Comparison of ENCODE assay signal across 8 mouse cellular contexts in the genomic region with DNA sequence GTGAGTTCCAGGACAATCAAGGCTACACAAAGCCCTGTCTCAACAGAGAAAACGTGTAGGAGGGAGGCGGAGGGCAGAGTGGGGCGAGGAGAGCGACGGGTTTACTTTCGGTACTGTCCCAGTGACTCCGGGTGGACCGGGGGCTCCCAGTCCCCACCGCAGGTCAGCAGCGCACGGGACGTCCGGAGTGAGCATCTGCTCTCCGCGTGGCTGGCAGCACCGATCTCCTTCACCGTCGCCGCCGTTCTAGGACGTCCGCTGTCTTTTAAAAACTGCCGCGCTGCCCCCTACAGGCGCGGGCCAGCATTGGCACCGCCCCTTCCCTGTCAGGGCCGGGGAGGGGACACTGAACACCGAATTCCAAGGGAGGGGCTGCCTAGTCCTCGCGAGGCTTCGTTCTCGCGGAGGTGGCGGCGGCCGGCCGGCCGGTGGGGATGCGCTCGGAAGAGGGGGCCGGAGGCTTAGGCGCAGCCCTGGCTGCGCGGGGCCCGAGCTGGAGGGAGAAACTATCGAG. TPM values are rescaled to one million over a fixed set of nuclear protein-coding genes. Genes with fewer than 3 reads are reported as not detected.
A peak's percentile ranks its signal among the peaks of the same experiment; 100 is the strongest.
DNase-seq lines count a peak whose midpoint lies in the region; ATAC-seq and TF ChIP-seq lines count a peak whose summit lies in the region.

A gene (plus strand): TSS at position 366 of the 514 bp plus-strand sequence.

- no peak for TF ChIP-seq CTCF in bone marrow macrophage, adult 2 months (IDR thresholded peaks at IDR 0.05; ENCODE audit: low read depth, low read length)
- 0 out of 2 replicates have a peak, but pooled peaks have one; percentile 28 for TF ChIP-seq CTCF in embryonic fibroblast, embryonic 13.5 days (IDR thresholded peaks at IDR 0.05; ENCODE audit: borderline replicate concordance, insufficient read depth, low read length)

- DNase-seq in A20 (ENCODE audit: low read depth, low spot score) (peak; percentile 99), liver (peak; percentile 96)
- peak; percentile 97 for DNase-seq in heart, embryonic 10.5 days (ENCODE audit: low spot score)
- DNase-seq in spleen, postnatal 4 days (ENCODE audit: low spot score in 2 of 2): peak; percentile 93 to 96

- peak within 1 kb of the TSS; percentile 89 for H3K4me2 ChIP-seq in kidney, embryonic 15.5 days

- ATAC-seq in kidney, embryonic 15.5 days (replicated peaks; ENCODE audit: low FRiP score): peak; percentile 96
- peak; percentile 92 for ATAC-seq in monocyte, adult 5-6 weeks (replicated peaks; ENCODE audit: insufficient number of reproducible peaks, low FRiP score, low TSS enrichment, poor library complexity, severe bottlenecking)

- no peaks in the 10 kb centered on the region for H3K9me3 ChIP-seq in heart, embryonic 10.5 days
- H3K9me3 ChIP-seq in kidney, embryonic 15.5 days (replicated peaks): no peaks in the 10 kb centered on the region

- no peak for TF ChIP-seq POLR2A in bone marrow macrophage, adult 2 months (IDR thresholded peaks at IDR 0.05; ENCODE audit: borderline replicate concordance, low read depth, low read length)
- TF ChIP-seq POLR2A in embryonic fibroblast, embryonic 13.5 days (IDR thresholded peaks at IDR 0.05; ENCODE audit: low read depth, low read length): peak; percentile 61; the same call in 1 of the 2 replicates

- H3K27ac ChIP-seq in bone marrow macrophage, adult 2 months (ENCODE audit: insufficient read depth, low read depth, low read length): peak within 1 kb of the TSS; percentile 90
- H3K27ac ChIP-seq in embryonic fibroblast, embryonic 13.5 days (ENCODE audit: insufficient read depth, low read length): peak within 1 kb of the TSS; percentile 98
- peak within 1 kb of the TSS; percentile 100 for H3K27ac ChIP-seq in heart, embryonic 10.5 days
- H3K27ac ChIP-seq in kidney, embryonic 15.5 days: peak within 1 kb of the TSS; percentile 98

- peaks cover 14% of the 10 kb centered on the region for H3K4me1 ChIP-seq in bone marrow macrophage, adult 2 months (ENCODE audit: control insufficient read depth, insufficient read depth, low read length)
- H3K4me1 ChIP-seq in embryonic fibroblast, embryonic 13.5 days (ENCODE audit: control insufficient read depth, insufficient read depth, low read length): peaks cover 3% of the 10 kb centered on the region
- H3K4me1 ChIP-seq in heart, embryonic 10.5 days: peaks cover 13% of the 10 kb centered on the region
- peaks cover 21% of the 10 kb centered on the region for H3K4me1 ChIP-seq in kidney, embryonic 15.5 days

- peak within 1 kb of the TSS; percentile 89 for H3K9ac ChIP-seq in kidney, embryonic 15.5 days

- H3K4me3 ChIP-seq in bone marrow macrophage, adult 2 months (ENCODE audit: insufficient read depth, low read length): peak within 1 kb of the TSS; percentile 84
- peak within 1 kb of the TSS; percentile 82 for H3K4me3 ChIP-seq in embryonic fibroblast, embryonic 13.5 days (ENCODE audit: insufficient read depth, low read length)
- peak within 1 kb of the TSS; percentile 80 for H3K4me3 ChIP-seq in heart, embryonic 10.5 days
- H3K4me3 ChIP-seq in kidney, embryonic 15.5 days (replicated peaks): peak within 1 kb of the TSS; percentile 87

- WGBS in heart, embryonic 10.5 days: under 1% methylated on average over 47 of the region's 47 CpGs
- WGBS in kidney, embryonic 15.5 days: under 1% methylated on average over 47 of the region's 47 CpGs

- H3K27me3 ChIP-seq in heart, embryonic 10.5 days (ENCODE audit: insufficient read depth, poor library complexity, severe bottlenecking): no peaks in the 10 kb centered on the region
- no peaks in the 10 kb centered on the region for H3K27me3 ChIP-seq in kidney, embryonic 15.5 days

- H3K36me3 ChIP-seq in heart, embryonic 10.5 days: peaks cover 36% of the 10 kb centered on the region
- peaks cover 44% of the 10 kb centered on the region for H3K36me3 ChIP-seq in kidney, embryonic 15.5 days

RNA-seq across cellular contexts. Expression of the gene that starts here (rescaled TPM):
- 24.0 and 28.8 TPM in 2 replicates for polyA plus RNA-seq in bone marrow macrophage, adult 2 months (2012; ENCODE audit: insufficient read depth, insufficient read length, missing spikeins)
- polyA plus RNA-seq in embryonic fibroblast, embryonic 13.5 days (2011; ENCODE audit: insufficient read length, low read depth, missing spikeins): 26.8 and 27.4 TPM in 2 replicates
- polyA plus RNA-seq in heart, embryonic 10.5 days (2016; fragmentation: Nextera tagmentation; extraction: Ambion mirVana): 25.7 and 34.1 TPM in 2 replicates
- 42.3 and 44.8 TPM in 2 replicates for polyA plus RNA-seq in kidney, embryonic 15.5 days (2015; fragmentation: Nextera tagmentation; extraction: Ambion mirVana)
- total RNA-seq in monocyte, adult 5-6 weeks (2017): 32.4 to 33.7 TPM (median 32.9 TPM) in 3 replicates

Comparison
In these comparisons a context has a peak if more than half of its experiments do, and no peak if none do; other contexts are left out.
1. Peak in every context shown above with its lines: DNase-seq, ATAC-seq, H3K4me3 ChIP-seq and H3K27ac ChIP-seq.